Mouse (Mus musculus): ENCODE data around the gene Nckap1l. TPM values are rescaled to one million over a fixed set of nuclear protein-coding genes. Genes with fewer than 3 reads are reported as not detected.

Gene Nckap1l
- total RNA-seq, 2 experiments from 2014 or later, result 27.9 to 35.4 TPM

GRCm38 (mm10) chr15:103535030-103535429 is 81.4 kb downstream of the Nckap1l start:
- ATAC-seq (replicated peaks; ENCODE audit: low FRiP score, poor library complexity, severe bottlenecking), result no peak

DNA sequence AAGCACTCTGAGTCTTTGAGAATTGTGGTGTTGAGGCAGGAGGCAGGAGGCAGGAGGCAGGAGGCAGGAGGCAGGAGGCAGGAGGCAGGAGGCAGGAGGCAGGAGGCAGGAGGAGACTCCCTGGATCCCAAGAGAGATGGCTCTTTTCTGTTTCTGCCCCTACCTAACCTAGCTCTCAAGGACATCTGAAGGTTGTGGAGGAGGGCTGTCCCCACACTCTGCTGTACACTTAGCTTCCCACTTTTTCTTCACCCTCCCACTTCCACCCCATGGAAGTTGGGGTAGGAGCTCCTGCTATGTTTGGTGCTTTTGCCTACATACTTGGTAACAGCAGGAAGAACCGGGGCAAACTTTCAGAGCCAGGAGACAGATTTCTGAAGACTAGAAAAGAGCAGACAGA is 82.2 kb downstream of the Nckap1l start:
- no peak for ATAC-seq (replicated peaks; ENCODE audit: low FRiP score, poor library complexity, severe bottlenecking)

DNA sequence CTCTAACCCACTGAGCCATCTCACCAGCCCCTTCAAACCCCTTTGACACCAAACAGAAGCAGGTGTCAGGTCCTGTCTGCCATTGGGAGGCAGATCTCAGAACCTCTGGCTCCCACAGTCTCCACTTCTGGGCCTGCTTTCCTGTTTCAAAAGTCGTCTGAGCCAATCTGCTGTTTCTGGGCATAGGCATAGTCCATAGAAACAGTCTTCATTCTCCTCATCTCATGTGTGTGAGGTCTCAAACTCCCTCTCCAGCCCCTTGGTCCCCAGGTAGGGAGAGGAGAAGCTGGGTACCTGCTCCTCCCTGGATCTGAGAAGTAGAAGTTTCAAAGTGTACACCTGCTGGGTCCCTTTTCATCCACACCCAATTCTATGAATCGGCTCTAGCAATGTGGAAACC is 82.9 kb downstream of the Nckap1l start:
- no peak for ATAC-seq (replicated peaks; ENCODE audit: low FRiP score, poor library complexity, severe bottlenecking)

GRCm38 (mm10) chr15:103537011-103537821 is 83.6 kb downstream of the Nckap1l start:
- no peak for ATAC-seq (replicated peaks; ENCODE audit: low FRiP score, poor library complexity, severe bottlenecking)

DNA sequence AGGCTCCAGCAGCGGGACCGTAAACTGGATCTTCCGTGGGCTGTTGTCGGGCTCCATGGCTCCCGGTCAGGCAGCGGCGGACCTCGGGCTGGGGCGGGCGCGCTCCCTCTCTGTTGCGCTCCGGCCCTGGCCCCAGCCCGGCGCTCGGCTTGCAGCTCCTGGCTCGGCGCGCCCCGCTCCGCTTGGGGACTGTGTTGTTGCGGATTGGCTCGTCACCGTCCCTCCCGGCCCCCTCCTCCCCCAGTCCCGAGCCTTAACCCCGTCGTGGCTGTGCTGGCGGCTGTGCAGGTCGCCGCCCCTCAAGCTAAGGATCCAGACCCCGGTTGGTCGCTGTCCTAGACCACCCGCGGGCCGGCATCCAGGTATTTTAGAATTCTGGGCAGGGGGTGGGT is 84.2 kb downstream of the Nckap1l start, which contains the start of gene Ppp1r1a:
TSS of gene Ppp1r1a (minus strand) at position 182 of the 392 bp plus-strand sequence.
- ATAC-seq (replicated peaks; ENCODE audit: low FRiP score, poor library complexity, severe bottlenecking), result no peak

- ATAC-seq (replicated peaks; ENCODE audit: low FRiP score, poor library complexity, severe bottlenecking), result no peak
These were observed 85.7 kb downstream of the Nckap1l start for GRCm38 (mm10) chr15:103539259-103539658.

- ATAC-seq (replicated peaks; ENCODE audit: low FRiP score, poor library complexity, severe bottlenecking), result no peak
These were observed 87.1 kb downstream of the Nckap1l start for GRCm38 (mm10) chr15:103540646-103541045.

- no peak for ATAC-seq (replicated peaks; ENCODE audit: low FRiP score, poor library complexity, severe bottlenecking)
These were observed 88.9 kb downstream of the Nckap1l start for GRCm38 (mm10) chr15:103542526-103542925.

GRCm38 (mm10) chr15:103547983-103548382 is 94.4 kb downstream of the Nckap1l start:
- ATAC-seq (replicated peaks; ENCODE audit: low FRiP score, poor library complexity, severe bottlenecking), result no peak

Other genes starting within 250 kb of the Nckap1l start
- gene Cbx5, start 214.0 kb upstream of the Nckap1l start, total RNA-seq (2015; ENCODE audit: low replicate concordance), result 42.0 and 42.1 TPM in 2 replicates
- 49.5 and 57.4 TPM in 2 replicates for gene Cbx5, start 214.0 kb upstream of the Nckap1l start, total RNA-seq (2017; ENCODE audit: low replicate concordance)
- 130 and 135 TPM in 2 replicates for gene Hnrnpa1, start 213.4 kb upstream of the Nckap1l start, total RNA-seq (2015; ENCODE audit: low replicate concordance)
- gene Hnrnpa1, start 213.4 kb upstream of the Nckap1l start, total RNA-seq (2017; ENCODE audit: low replicate concordance), result 189 and 286 TPM in 2 replicates
- gene Nfe2, start 195.4 kb upstream of the Nckap1l start, total RNA-seq (2015; ENCODE audit: low replicate concordance), result 449 and 473 TPM in 2 replicates
- gene Nfe2, start 195.4 kb upstream of the Nckap1l start, total RNA-seq (2017; ENCODE audit: low replicate concordance), result 629 and 671 TPM in 2 replicates
- gene Copz1, start 181.1 kb upstream of the Nckap1l start, total RNA-seq (2015; ENCODE audit: low replicate concordance), result 123 and 131 TPM in 2 replicates
- gene Copz1, start 181.1 kb upstream of the Nckap1l start, total RNA-seq (2017; ENCODE audit: low replicate concordance), result 54.0 and 56.5 TPM in 2 replicates
- gene Gpr84, start 143.2 kb upstream of the Nckap1l start, total RNA-seq (2015; ENCODE audit: low replicate concordance), result 0.96 and 2.1 TPM in 2 replicates
- 0.70 and 1.3 TPM in 2 replicates for gene Gpr84, start 143.2 kb upstream of the Nckap1l start, total RNA-seq (2017; ENCODE audit: low replicate concordance)
- gene Zfp385a, start 113.7 kb upstream of the Nckap1l start, total RNA-seq (2015; ENCODE audit: low replicate concordance), result 2.9 and 5.6 TPM in 2 replicates
- 0.68 and 0.84 TPM in 2 replicates for gene Zfp385a, start 113.7 kb upstream of the Nckap1l start, total RNA-seq (2017; ENCODE audit: low replicate concordance)
- gene Itga5, start 87.0 kb upstream of the Nckap1l start, total RNA-seq (2015; ENCODE audit: low replicate concordance), result 2.5 and 7.9 TPM in 2 replicates
- gene Itga5, start 87.0 kb upstream of the Nckap1l start, total RNA-seq (2017; ENCODE audit: low replicate concordance), result 2.4 TPM in 2 replicates
- 10.4 TPM in 1 of 2 replicates, not detected in the other for gene Gtsf1, start 23.3 kb upstream of the Nckap1l start, total RNA-seq (2015; ENCODE audit: low replicate concordance)
- not detected in 2 replicates for gene Gtsf1, start 23.3 kb upstream of the Nckap1l start, total RNA-seq (2017; ENCODE audit: low replicate concordance)
- gene Gtsf2, start 5.3 kb upstream of the Nckap1l start, total RNA-seq (2015; ENCODE audit: low replicate concordance), result not detected in 2 replicates
- gene Gtsf2, start 5.3 kb upstream of the Nckap1l start, total RNA-seq (2017; ENCODE audit: low replicate concordance), result not detected in 2 replicates
- 1.9 and 4.6 TPM in 2 replicates for gene Pde1b, start 49.2 kb downstream of the Nckap1l start, total RNA-seq (2015; ENCODE audit: low replicate concordance)
- 1.5 and 2.0 TPM in 2 replicates for gene Pde1b, start 49.2 kb downstream of the Nckap1l start, total RNA-seq (2017; ENCODE audit: low replicate concordance)
- not detected in 2 replicates for gene Ppp1r1a, start 84.2 kb downstream of the Nckap1l start, total RNA-seq (2015; ENCODE audit: low replicate concordance)
- gene Ppp1r1a, start 84.2 kb downstream of the Nckap1l start, total RNA-seq (2017; ENCODE audit: low replicate concordance), result not detected in 2 replicates
- gene Glycam1, start 111.3 kb downstream of the Nckap1l start, total RNA-seq (2015; ENCODE audit: low replicate concordance), result not detected in 2 replicates
- not detected in 2 replicates for gene Glycam1, start 111.3 kb downstream of the Nckap1l start, total RNA-seq (2017; ENCODE audit: low replicate concordance)

All from erythroblast, adult 5-6 weeks (primary cell).